Mouse (Mus musculus): Measurements from ENCODE around the gene Abhd15.

- TF ChIP-seq CTCF (IDR thresholded peaks at IDR 0.05; ENCODE audit: control insufficient read depth, insufficient read depth, insufficient read length) (no peak), MAX (IDR thresholded peaks at IDR 0.05) (no peak), USF1 (IDR thresholded peaks at IDR 0.05; ENCODE audit: low read depth) (no peak), MYOG (IDR thresholded peaks at IDR 0.05; ENCODE audit: control insufficient read depth, extremely low read depth, insufficient read length) (no peak), CEBPB (IDR thresholded peaks at IDR 0.05; ENCODE audit: low read depth) (no peak), MYOD1 (IDR thresholded peaks at IDR 0.05; ENCODE audit: control insufficient read depth, insufficient read length, low read depth) (no peak), FOSL1 (IDR thresholded peaks at IDR 0.05; ENCODE audit: insufficient read depth, low read length, poor library complexity, severe bottlenecking) (no peak)
Observed at GRCm38 (mm10) chr11:77468397-77468796, 46.5 kb upstream of the Abhd15 start.

Measured in C2C12 (cell line).